Mouse (Mus musculus): Measurements from ENCODE around the gene Gm7145. TPM values are rescaled to one million over a fixed set of nuclear protein-coding genes. Genes with fewer than 3 reads are reported as not detected.
"Not testable (repeated sequence)": the region's sequence is repeated elsewhere in the genome, so short reads cannot be mapped to it uniquely, and the experiment has no call there.

Gene Gm7145
- not detected in 2 replicates for polyA plus RNA-seq (2012; rRNA removed)

DNA sequence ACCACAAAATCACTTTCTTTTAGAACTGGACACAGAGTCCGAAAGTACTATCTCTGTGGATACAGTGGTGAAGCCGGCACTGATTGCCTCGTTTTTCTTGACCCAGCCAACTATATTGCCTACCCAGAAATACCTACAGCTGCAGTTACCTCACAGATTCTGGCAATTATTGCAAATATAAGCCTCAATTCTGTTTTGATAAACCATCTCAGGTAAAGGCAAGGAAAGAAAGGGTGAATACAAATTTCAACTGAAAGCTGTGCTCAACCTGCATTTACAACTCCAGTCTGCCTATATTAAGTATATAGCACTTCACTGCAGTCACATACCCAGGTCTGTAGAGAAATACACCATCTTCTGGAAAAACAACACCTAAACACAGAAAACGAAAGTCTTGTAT is at the start of gene Gm7145:
Gm7145 (plus strand) TSS at position 301 of the 400 bp plus-strand sequence.
- H3K4me1 ChIP-seq (ENCODE audit: control insufficient read depth, insufficient read depth, insufficient read length, low read length): no peaks in the 10 kb centered on the region
- 66% methylated on average over 4 of the region's 4 CpGs for WGBS
- TF ChIP-seq CTCF (IDR thresholded peaks at IDR 0.05; ENCODE audit: extremely low read depth, insufficient read length, insufficient replicate concordance, low read depth, low read length) (no peak), POLR2A (IDR thresholded peaks at IDR 0.05; ENCODE audit: low read depth, low read length) (no peak)
- no peaks in the 10 kb centered on the region for H3K36me3 ChIP-seq (ENCODE audit: control insufficient read depth, insufficient read depth, low read length)
- no peak within 1 kb of the TSS for H3K4me3 ChIP-seq (ENCODE audit: low read depth, low read length)
- no peaks in the 10 kb centered on the region for H3K27me3 ChIP-seq (ENCODE audit: control insufficient read depth, insufficient read depth, low read length)
- H3K27ac ChIP-seq (ENCODE audit: insufficient read depth, low read depth, low read length): no peak within 1 kb of the TSS

DNA sequence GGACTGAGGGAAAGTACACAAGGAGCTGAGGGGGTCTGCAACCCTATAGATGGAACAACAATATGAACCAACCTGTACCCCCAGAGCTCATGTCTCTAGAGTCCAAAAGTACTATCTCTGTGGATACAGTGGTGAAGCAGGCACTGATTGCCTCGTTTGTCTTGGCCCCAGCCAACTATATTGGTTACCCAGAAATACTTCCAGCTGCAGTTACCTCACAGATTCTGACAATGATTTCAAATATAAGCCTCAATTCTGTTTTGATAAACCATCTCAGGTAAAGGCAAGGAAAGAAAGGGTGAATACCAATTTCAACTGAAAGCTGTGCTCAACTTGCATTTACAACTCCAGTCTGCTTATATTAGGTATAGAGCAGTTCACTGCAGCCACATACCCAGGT is 38.0 kb upstream of the Gm7145 start, which contains the start of gene Gm28168:
Gm28168 (plus strand) TSS at position 301 of the 400 bp plus-strand sequence.
- not testable (repeated sequence) for H3K27ac ChIP-seq (ENCODE audit: insufficient read depth, low read depth, low read length); H3K36me3 ChIP-seq (ENCODE audit: control insufficient read depth, insufficient read depth, low read length); H3K27me3 ChIP-seq (ENCODE audit: control insufficient read depth, insufficient read depth, low read length); H3K4me1 ChIP-seq (ENCODE audit: control insufficient read depth, insufficient read depth, insufficient read length, low read length); H3K4me3 ChIP-seq (ENCODE audit: low read depth, low read length)
- WGBS: 50% methylated on average over 1 of the region's 1 CpGs

DNA sequence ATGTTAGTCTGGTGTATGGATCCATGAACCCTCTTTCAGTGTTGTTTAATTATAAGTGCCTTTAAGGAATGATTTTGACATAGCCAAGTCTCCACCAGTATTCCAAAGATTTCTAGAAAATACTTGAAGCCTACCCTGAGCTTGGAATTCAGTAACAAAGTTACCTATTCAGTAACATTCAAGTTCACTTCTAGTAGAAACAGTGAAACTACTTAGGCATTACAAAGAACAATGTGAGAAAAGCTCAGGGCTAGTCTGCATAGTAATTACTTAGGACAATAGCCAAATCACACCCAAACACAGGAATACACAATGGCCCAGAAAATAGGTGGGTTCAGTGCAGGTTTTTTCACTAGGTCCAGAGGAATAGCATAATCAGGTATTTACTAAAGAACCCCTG is 38.1 kb downstream of the Gm7145 start:
- H3K36me3 ChIP-seq (ENCODE audit: control insufficient read depth, insufficient read depth, low read length); H3K27me3 ChIP-seq (ENCODE audit: control insufficient read depth, insufficient read depth, low read length); H3K4me3 ChIP-seq (ENCODE audit: low read depth, low read length); H3K4me1 ChIP-seq (ENCODE audit: control insufficient read depth, insufficient read depth, insufficient read length, low read length); H3K27ac ChIP-seq (ENCODE audit: insufficient read depth, low read depth, low read length): not testable (repeated sequence)

DNA sequence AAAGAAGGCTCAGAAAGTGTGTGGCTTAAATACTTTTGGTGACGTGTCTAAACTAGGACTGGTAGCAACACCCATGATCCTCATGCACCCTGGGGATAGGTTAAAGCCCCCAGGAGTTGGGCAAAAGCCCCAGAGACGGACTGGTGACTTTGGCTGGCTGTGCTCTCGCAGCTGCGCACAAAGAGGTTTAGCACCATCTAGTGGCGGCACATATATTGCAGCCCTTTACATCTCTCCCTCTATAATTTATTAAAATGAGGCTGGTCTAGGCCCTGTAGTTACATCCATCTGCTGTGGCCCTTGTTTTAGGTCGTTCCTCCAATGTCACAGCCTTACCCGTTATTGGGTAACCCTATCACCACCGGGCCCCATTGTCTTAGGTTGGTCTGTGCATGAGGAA is 47.0 kb downstream of the Gm7145 start:
- not testable (repeated sequence) for H3K36me3 ChIP-seq (ENCODE audit: control insufficient read depth, insufficient read depth, low read length); H3K27ac ChIP-seq (ENCODE audit: insufficient read depth, low read depth, low read length); H3K4me3 ChIP-seq (ENCODE audit: low read depth, low read length); H3K27me3 ChIP-seq (ENCODE audit: control insufficient read depth, insufficient read depth, low read length); H3K4me1 ChIP-seq (ENCODE audit: control insufficient read depth, insufficient read depth, insufficient read length, low read length)
- WGBS: 28% methylated on average over 8 of the region's 8 CpGs
- TF ChIP-seq CTCF (IDR thresholded peaks at IDR 0.05; ENCODE audit: extremely low read depth, insufficient read length, insufficient replicate concordance, low read depth, low read length): peak; percentile 8; the same call in 1 of the 2 replicates

Other genes starting within 250 kb of the Gm7145 start
- not detected in 2 replicates for gene B020011L13Rik, start 184.8 kb upstream of the Gm7145 start, polyA plus RNA-seq (2012; rRNA removed)
- gene Gm28360, start 135.9 kb upstream of the Gm7145 start, polyA plus RNA-seq (2012; rRNA removed): not detected in 2 replicates
- not detected in 2 replicates for gene Gm28168, start 37.9 kb upstream of the Gm7145 start, polyA plus RNA-seq (2012; rRNA removed)
- not detected in 2 replicates for gene Gm29106, start 210.6 kb downstream of the Gm7145 start, polyA plus RNA-seq (2012; rRNA removed)

Data from small intestine, adult 2 months (tissue).